Mouse (Mus musculus): ENCODE measurements around the gene Bean1.

- TF ChIP-seq CTCF (IDR thresholded peaks at IDR 0.05; ENCODE audit: extremely low read depth, insufficient read length, insufficient replicate concordance, low read depth, low read length), result no peak
- TF ChIP-seq POLR2A (IDR thresholded peaks at IDR 0.05; ENCODE audit: low read depth, low read length), result no peak
Observed at GRCm38 (mm10) chr8:104134521-104134920, 35.7 kb upstream of the Bean1 start.

All from small intestine, adult 2 months (tissue).